Mouse (Mus musculus) frontal cortex, postnatal 36 days (tissue): Measurements from ENCODE around the gene Ablim1.
A peak's percentile ranks its signal among the peaks of the same experiment; 100 is the strongest.

Experiments used
- DNase-seq, 2 experiments: peaks; one replicate each; pipeline ENCODE4 v3.0.0; 2022; ENCODE audit warnings: low spot score in 2 of 2

Gene Ablim1

GRCm38 (mm10) chr19:57016995-57017784 is 297.5 kb downstream of the Ablim1 start:
- no peak for DNase-seq

GRCm38 (mm10) chr19:57014808-57015207 is 299.9 kb downstream of the Ablim1 start:
- DNase-seq: no peak

GRCm38 (mm10) chr19:57013271-57013677 is 301.4 kb downstream of the Ablim1 start:
- no peak for DNase-seq

- DNase-seq: no peak
Measured at GRCm38 (mm10) chr19:57012068-57012467, 302.7 kb downstream of the Ablim1 start.

GRCm38 (mm10) chr19:57010064-57010463 is 304.7 kb downstream of the Ablim1 start:
- DNase-seq: no peak

- no peak for DNase-seq
Measured at GRCm38 (mm10) chr19:57009653-57010052, 305.1 kb downstream of the Ablim1 start.

- peak; percentile 34 to 46 for DNase-seq
Measured at GRCm38 (mm10) chr19:57007781-57008710, 306.7 kb downstream of the Ablim1 start, which contains the start of gene Afap1l2. Gene Afap1l2, minus strand, starts transcription at chr19:57008228.

GRCm38 (mm10) chr19:57007291-57007690 is 307.4 kb downstream of the Ablim1 start:
- peak in 1 of 2 experiments; percentile 43 for DNase-seq

- no peak for DNase-seq
Measured at GRCm38 (mm10) chr19:57006841-57007240, 307.9 kb downstream of the Ablim1 start.

GRCm38 (mm10) chr19:57005062-57005461 is 309.7 kb downstream of the Ablim1 start:
- DNase-seq: no peak

- DNase-seq: peak in 1 of 2 experiments; percentile 38
Measured at GRCm38 (mm10) chr19:57003460-57003810, 311.3 kb downstream of the Ablim1 start.

- no peak for DNase-seq
Measured at GRCm38 (mm10) chr19:57002741-57003459, 311.8 kb downstream of the Ablim1 start.

GRCm38 (mm10) chr19:57001926-57002325 is 312.8 kb downstream of the Ablim1 start:
- no peak for DNase-seq

GRCm38 (mm10) chr19:57000592-57000991 is 314.1 kb downstream of the Ablim1 start:
- no peak for DNase-seq

GRCm38 (mm10) chr19:56999781-57000180 is 314.9 kb downstream of the Ablim1 start:
- DNase-seq: no peak

- no peak for DNase-seq
Measured at GRCm38 (mm10) chr19:56998910-56999309, 315.8 kb downstream of the Ablim1 start.

GRCm38 (mm10) chr19:56998331-56998730 is 316.4 kb downstream of the Ablim1 start:
- no peak for DNase-seq

GRCm38 (mm10) chr19:56997164-56997599 is 317.5 kb downstream of the Ablim1 start:
- no peak for DNase-seq

GRCm38 (mm10) chr19:56995441-56995840 is 319.3 kb downstream of the Ablim1 start:
- DNase-seq: no peak

GRCm38 (mm10) chr19:56994653-56995052 is 320.1 kb downstream of the Ablim1 start:
- DNase-seq: no peak

- no peak for DNase-seq
Measured at GRCm38 (mm10) chr19:56993763-56994162, 321.0 kb downstream of the Ablim1 start.
